Mouse (Mus musculus) layer of hippocampus, postnatal 10 days (tissue): ENCODE measurements around the gene Gm6583. TPM values are rescaled to one million over a fixed set of nuclear protein-coding genes. Genes with fewer than 3 reads are reported as not detected.
A peak's percentile ranks its signal among the peaks of the same experiment; 100 is the strongest.

ENCODE experiments used
- DNase-seq, 2 experiments: peaks; one replicate each; pipeline ENCODE4 v3.0.0; 2021; ENCODE audit warnings: low spot score in 2 of 2
- total RNA-seq, 2 experiments: library from RNA; stranded (reverse); gene quantifications; 2 replicates each; pipeline ENCODE4 v1.2.3; 2021

The Gm6583 gene
- total RNA-seq, 2 experiments from 2014 or later, result not detected

DNA sequence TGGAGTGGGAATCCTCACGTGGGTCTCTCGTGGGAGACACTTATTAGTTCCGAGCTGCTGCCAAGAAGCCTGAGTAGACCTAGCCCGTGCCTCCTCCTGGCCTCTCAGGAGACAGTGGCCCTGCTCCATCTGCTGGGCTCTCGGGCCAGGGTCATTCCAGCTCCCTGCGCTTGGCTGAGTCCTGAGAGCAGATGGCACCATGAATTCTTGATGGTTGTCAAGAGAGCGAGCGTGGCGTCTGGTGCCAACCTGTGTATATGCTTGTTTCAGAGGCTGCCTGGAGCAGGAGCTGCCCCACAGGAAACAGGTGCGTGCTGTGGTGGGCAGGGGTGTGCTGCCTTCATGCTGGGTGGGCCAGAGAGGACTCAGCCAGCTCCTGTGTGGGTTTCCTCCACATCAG is 12.8 kb upstream of the Gm6583 start:
- DNase-seq, result no peak

- DNase-seq, result peak in 1 of 2 experiments; percentile 7
Observed at GRCm38 (mm10) chr5:112367929-112368328, 12.1 kb upstream of the Gm6583 start.

DNA sequence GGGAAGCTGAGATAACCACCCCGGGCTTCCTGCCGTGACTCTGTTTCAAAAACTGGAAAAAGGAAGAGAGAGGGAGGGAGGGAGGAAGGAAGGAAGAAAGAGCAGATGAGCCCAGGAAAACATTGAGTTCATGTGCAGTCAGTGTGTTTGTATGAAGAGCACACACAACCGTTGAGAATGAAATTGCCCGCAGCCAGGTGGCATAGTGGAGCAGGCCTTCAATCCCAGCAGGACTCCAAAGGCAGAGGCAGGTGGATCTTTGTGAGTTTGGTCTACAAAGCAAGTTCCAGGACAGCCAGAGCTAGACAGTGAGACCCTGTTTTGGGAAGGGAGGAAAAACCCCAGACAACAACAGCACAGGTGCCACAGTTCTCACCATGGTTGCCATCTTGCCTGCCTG is 11.5 kb upstream of the Gm6583 start:
- DNase-seq, result peak in 1 of 2 experiments; percentile 8

DNA sequence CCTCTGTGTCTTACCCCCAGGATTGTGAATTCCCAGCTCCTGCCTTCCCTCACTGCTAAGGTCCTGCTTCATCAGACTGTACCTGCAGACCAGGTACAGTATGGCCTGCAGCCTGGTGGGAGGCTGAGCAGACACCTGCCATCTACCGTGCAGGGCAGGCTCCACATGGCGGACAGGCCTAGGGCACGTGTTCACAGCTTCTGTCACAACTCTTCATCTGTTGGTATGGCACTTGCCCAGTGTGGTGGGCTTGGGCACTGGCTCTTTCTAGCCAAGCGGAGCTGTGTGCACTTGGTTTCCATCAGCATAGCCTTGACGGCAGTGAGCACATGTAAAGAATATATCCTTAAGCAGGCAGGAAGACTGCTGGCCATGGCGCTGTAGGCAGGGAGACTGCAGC is 11.0 kb upstream of the Gm6583 start:
- DNase-seq, result peak in 1 of 2 experiments; percentile 20

- no peak for DNase-seq
Observed at GRCm38 (mm10) chr5:112364184-112364797, 8.5 kb upstream of the Gm6583 start.

GRCm38 (mm10) chr5:112360077-112360476 is 4.2 kb upstream of the Gm6583 start:
- no peak for DNase-seq

DNA sequence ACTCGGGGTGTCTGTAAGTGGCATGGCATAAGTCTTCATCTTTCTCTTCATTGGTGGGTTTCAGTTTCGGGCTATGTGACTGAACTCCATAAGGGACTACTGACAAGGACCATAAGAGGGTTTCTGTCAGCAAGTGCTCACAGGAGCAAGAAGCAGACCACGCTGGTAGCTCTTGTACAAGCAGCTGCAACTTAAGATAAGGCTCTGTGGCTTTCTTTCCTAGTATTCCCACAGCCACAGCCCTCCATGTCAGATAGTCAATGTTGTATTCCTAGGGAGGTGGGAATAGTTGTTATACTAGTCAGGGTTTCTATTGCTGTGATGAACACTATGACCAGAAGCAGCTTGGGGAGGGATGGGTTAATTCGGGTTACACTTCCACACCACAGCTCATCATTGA is 3.7 kb upstream of the Gm6583 start:
- DNase-seq, result no peak

GRCm38 (mm10) chr5:112356322-112356721 is 489 bp upstream of the Gm6583 start:
- DNase-seq, result no peak

DNA sequence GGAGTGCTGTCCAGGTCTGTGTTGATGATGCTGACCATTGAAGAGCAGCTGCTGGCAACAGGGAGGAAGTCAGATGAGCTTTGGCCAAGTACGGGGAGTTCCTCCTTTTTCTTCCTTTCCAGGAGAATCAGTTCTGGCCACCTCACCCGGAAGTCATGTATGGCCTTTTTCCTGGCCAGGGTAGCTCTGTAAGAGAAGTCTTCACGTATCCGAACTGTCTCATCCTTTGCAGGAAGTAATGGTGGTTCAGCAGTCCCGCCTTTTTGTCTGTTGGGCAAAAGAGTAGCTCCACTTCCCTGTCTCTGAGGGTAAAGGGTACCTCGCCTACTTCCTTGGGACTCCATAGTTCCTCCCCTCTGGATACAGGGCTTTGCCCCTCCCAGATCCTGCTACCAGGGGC is 340 bp downstream of the Gm6583 start:
- no peak for DNase-seq

GRCm38 (mm10) chr5:112349169-112349568 is 6.7 kb downstream of the Gm6583 start:
- no peak for DNase-seq

DNA sequence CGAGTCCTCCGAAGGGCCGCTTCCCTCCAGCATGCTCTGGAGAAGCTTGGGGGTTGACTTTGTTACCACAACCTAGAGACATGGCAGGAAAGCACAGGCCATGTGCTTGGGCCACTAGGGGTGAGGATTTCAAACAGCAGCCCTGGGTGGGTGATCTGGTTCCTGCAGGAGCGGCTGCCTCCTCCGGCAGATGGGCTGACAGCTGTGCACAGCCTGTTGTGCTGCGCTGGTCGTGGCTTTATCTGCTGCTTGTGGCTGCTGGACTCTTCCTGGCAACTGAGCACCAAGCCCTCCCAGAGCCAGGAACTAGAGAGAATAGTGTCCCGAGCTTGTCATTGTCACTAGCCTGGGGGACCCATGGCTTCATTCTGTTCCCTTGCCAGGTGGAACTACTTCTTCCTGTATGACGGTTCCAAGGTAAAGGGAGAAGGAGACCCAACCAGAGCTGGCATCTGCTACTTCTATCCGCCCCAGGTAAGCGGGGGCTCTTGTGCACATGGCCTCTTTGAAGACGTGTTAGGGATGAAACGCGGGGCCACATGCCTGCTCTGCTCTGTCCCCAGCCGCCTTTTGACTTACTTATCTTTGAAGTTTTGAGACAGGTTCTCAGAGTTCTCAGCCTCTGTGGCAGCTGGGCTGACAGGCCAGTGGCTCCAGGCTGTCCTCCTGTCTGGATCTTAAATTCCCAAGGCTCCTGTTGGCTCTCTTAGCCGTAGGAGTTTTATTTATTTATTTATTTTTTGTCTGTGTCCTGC is 9.4 kb downstream of the Gm6583 start:
- no peak for DNase-seq

DNA sequence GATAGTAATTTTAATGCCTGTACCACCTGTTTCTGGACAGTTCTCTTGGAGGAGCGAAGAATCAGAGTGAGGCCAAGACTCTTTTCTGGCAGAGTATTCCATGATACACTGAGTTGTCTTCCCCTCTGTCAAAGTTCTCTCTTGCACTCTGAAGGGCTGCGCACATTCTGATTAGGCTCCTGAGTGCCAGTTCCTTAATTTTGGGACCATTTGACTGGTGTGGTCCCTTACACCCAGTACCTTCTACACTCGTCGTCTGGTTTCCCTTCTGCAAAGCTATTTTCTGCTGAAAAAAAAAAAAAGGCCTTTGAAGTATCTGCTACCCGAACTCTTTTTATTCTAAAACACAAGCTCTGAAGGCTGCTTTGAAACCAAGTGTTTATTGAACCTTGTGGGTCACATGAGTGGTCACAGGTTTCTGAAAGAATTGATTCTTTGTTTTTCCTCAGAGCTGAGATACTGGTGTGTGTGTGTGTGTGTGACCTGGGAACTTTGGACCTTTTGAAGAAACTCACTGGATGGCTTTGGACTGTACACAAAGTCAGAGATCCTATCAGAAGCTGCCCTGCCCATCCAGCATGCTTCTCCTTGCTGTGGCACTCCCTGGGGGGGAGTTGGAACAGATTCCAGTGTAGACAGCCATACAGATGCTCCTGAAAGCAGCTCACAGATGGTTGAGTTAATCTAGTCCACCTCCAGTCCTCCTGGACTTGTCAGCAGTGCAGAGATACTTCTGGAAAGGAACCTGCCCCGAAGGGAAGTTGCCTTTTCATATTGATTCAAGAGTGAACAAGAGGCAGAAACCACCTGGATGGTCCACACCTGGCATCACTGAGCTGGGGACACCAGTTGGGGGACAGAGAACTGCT is 11.5 kb downstream of the Gm6583 start:
- no peak for DNase-seq

DNA sequence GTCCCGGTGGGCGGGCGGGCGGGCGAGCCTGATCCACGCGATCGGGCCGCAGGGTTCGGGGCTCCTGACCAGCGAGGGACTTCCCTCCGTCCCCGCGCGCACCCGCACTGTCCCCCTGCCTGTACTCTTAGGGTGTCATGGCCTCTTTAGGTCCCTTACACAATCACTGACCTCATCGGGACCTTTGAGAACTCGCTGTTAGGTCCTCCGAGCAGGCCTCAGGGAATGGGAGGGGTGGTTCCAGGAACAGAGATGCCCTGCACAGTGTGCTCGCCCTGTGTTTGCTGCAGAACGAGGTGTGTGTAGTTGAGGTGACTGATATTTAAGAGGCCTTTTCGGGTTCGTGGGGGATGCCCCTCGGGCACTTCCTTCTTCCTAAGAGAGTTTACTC is 12.6 kb downstream of the Gm6583 start:
- no peak for DNase-seq

DNA sequence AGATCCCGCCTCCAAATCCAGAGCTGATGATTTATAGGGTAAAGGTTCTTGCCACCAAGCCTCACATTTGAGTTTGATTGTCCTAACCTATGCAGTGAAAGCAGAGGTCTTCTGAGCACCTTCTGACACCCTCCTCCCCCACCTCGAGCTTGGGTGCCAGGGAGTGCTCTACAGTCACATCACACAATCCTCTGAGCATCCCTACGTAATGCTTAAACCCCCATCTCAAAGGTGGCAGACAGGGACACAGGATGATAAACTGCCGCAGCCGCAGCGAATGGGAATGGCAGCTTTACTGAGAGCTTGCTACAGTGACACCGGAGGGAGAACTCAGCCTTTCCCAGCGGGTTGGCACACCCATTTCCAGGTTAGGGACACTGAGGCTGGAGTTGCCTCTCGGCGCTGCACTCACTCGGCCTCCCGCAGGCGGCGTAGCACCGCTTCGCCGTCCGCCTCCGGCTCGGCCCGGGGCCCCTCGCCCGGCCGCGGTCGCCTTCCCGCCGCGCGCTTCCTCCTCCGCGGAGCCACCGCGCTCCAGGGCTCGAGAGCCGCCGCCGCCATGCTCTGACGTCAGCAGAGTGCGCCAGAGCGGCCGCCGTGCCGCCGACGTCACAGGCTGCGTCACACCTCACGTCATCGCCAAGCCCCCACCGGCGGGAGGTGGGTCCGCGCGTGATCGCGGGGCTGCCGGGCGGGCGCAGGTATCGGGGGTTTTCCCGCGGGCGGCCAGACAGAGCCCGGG is 13.2 kb downstream of the Gm6583 start, which contains the start of the genes Srrd and Hps4:
Gene Srrd (minus strand): TSS at position 578 of the 742 bp plus-strand sequence.
Gene Hps4 (plus strand): TSS at position 621 of the 742 bp plus-strand sequence.
- DNase-seq, result peak; percentile 93 to 96

- no peak for DNase-seq
Observed at GRCm38 (mm10) chr5:112339215-112339614, 16.6 kb downstream of the Gm6583 start.

DNA sequence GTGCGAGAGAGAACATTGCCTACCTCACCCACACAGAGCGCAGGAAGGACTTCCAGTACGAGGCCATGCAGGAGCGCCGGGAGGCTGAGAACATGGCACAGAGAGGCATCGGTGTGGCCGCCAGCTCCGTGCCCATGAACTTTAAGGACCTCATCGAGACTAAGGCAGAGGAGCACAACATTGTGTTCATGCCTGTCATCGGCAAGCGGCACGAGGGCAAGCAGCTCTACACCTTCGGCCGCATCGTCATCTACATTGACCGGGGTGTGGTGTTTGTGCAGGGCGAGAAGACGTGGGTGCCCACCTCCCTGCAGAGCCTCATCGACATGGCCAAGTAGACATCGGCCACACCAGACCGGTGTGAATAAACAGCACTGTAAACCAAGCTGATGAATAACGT is 18.8 kb downstream of the Gm6583 start:
- DNase-seq, result no peak

- peak in 1 of 2 experiments; percentile 59 for DNase-seq
Observed at GRCm38 (mm10) chr5:112335473-112335872, 20.4 kb downstream of the Gm6583 start.

- no peak for DNase-seq
Observed at GRCm38 (mm10) chr5:112329805-112330564, 25.8 kb downstream of the Gm6583 start.

- DNase-seq, result no peak
Observed at GRCm38 (mm10) chr5:112327854-112328253, 28.0 kb downstream of the Gm6583 start.

- DNase-seq, result no peak
Observed at GRCm38 (mm10) chr5:112326446-112327009, 29.3 kb downstream of the Gm6583 start.
